Mouse (Mus musculus): ENCODE measurements around the gene Aldh1a1. TPM values are rescaled to one million over a fixed set of nuclear protein-coding genes. Genes with fewer than 3 reads are reported as not detected.
"Not testable (repeated sequence)": the region's sequence is repeated elsewhere in the genome, so short reads cannot be mapped to it uniquely, and the experiment has no call there.

The Aldh1a1 gene
- total RNA-seq (2015; ENCODE audit: low replicate concordance) (46.7 and 53.5 TPM in 2 replicates), total RNA-seq (2017; ENCODE audit: low replicate concordance) (139 and 168 TPM in 2 replicates)

DNA sequence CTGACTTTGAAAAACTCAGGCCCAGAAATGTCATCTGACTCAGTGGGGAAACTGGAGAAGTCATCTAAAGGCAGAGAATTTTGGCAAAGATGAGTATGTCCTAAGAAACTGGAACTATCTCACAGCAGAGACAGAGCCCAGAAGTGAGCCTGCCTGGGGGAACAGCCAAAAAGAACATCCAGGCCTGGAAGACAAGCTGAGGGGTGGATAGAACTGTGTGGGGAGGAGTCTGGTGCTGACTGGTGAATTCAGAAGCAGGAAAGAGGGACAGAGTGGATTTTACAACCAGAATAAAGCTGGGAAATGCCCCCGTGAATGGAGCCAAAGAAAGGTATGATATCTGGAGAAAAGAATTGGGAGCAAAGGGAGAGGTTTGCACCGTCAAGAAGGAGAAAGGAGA is at the start of gene Aldh1a1:
Gene Aldh1a1, plus strand, starts transcription at position 225 of the 400 bp plus-strand sequence.
- ATAC-seq (replicated peaks; ENCODE audit: low FRiP score, poor library complexity, severe bottlenecking): no peak

DNA sequence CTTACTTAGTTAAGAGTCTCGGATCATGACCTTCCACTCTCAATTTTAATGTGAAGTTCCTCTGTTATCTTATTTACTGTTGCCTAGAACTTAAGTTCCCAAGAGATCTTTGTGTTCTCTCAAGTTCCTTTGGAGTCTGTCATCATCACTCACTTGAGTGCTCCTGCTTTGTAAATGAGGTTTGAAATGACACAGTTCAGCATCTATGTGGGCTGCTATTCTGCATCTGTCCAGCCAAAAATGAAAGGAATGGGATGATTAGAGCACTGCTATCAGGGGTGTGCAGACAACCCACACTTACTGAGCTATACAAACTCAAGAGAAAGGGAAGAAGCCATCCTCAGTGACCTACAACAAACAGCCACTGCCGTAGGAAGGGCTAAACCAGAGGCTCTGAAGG is 44.7 kb upstream of the Aldh1a1 start:
- ATAC-seq (replicated peaks; ENCODE audit: low FRiP score, poor library complexity, severe bottlenecking): no peak

- no peak for ATAC-seq (replicated peaks; ENCODE audit: low FRiP score, poor library complexity, severe bottlenecking)
These were observed 43.0 kb upstream of the Aldh1a1 start for GRCm38 (mm10) chr19:20449546-20449945.

DNA sequence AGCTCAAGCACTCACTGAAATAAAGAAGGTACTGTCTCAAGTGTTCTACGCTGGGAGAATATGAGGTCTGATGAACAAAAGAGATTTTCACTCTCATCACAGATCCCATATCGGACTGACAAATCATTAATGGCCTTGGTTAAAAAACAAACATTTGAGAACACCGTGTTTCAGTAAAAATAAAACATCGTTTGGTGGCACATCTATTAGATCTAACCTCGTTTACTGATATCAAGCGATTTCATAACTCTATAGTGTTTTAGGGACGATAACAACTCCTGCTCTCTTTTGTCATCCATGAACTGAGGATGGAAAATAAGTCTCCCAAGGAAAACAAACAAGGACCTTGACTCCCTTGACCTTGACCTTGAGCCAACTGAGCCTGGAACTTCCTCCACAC is 41.5 kb upstream of the Aldh1a1 start:
- ATAC-seq (replicated peaks; ENCODE audit: low FRiP score, poor library complexity, severe bottlenecking): no peak

- ATAC-seq (replicated peaks; ENCODE audit: low FRiP score, poor library complexity, severe bottlenecking): no peak
These were observed 8.0 kb upstream of the Aldh1a1 start for GRCm38 (mm10) chr19:20484497-20484896.

DNA sequence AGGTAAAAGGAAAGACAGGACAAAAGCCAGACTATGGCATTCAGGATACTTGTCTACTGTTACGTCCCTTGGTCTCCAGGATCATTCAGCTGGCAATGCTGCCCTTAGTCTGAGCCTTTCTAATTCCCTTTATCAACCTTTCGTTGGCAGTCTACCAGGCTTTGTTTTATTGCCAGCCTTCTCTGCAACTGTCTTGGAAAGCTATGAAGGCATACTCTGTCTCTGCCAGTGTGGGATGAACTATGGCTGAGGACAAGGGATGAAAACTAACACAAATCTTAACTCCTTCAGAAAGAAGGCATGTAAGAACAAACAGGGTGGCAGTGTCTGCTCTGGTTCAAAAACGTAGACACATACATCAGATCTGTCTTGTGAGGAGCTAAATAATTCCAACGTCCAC is 565 bp upstream of the Aldh1a1 start:
- ATAC-seq (replicated peaks; ENCODE audit: low FRiP score, poor library complexity, severe bottlenecking): no peak

GRCm38 (mm10) chr19:20496476-20496875 is 4.0 kb downstream of the Aldh1a1 start:
- no peak for ATAC-seq (replicated peaks; ENCODE audit: low FRiP score, poor library complexity, severe bottlenecking)

- ATAC-seq (replicated peaks; ENCODE audit: low FRiP score, poor library complexity, severe bottlenecking): no peak
These were observed 12.8 kb downstream of the Aldh1a1 start for GRCm38 (mm10) chr19:20505359-20505758.

GRCm38 (mm10) chr19:20506936-20507615 is 14.6 kb downstream of the Aldh1a1 start:
- no peak for ATAC-seq (replicated peaks; ENCODE audit: low FRiP score, poor library complexity, severe bottlenecking)

GRCm38 (mm10) chr19:20508609-20509008 is 16.1 kb downstream of the Aldh1a1 start:
- ATAC-seq (replicated peaks; ENCODE audit: low FRiP score, poor library complexity, severe bottlenecking): no peak

- no peak for ATAC-seq (replicated peaks; ENCODE audit: low FRiP score, poor library complexity, severe bottlenecking)
These were observed 19.5 kb downstream of the Aldh1a1 start for GRCm38 (mm10) chr19:20511971-20512370.

- ATAC-seq (replicated peaks; ENCODE audit: low FRiP score, poor library complexity, severe bottlenecking): no peak
These were observed 20.7 kb downstream of the Aldh1a1 start for GRCm38 (mm10) chr19:20513181-20513580.

DNA sequence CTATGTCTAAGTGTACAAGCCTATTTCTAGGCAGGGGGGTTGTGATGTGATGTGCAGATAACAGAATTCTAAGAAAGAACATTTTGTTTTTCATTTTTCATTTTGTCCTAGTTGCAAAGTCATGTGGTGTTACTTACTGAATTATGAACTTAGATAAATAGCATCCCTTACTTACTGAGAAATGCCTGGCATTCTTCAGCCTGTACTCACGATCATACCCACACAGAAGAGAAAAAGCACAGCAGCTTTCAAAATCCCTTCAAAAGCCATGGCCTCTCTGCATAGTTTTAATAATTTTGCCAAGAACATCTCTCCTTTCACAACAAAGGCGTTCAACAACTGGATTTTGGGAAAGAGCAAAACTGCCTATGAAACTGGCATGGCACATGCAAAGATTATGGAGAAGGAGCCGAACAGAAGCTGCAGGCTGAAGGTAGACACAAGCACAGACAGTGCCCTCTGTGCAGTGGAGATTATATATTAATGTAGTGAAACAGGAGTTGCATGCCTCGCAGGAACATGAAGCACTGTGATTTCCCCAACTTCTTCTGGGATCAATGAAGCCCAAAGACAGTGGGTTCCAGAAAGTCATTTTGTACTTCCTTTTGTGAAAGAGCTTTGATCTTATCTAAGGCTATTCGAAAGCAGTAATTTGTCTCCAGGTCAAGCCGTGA is 21.3 kb downstream of the Aldh1a1 start:
- no peak for ATAC-seq (replicated peaks; ENCODE audit: low FRiP score, poor library complexity, severe bottlenecking)

GRCm38 (mm10) chr19:20516481-20516880 is 24.0 kb downstream of the Aldh1a1 start:
- no peak for ATAC-seq (replicated peaks; ENCODE audit: low FRiP score, poor library complexity, severe bottlenecking)

DNA sequence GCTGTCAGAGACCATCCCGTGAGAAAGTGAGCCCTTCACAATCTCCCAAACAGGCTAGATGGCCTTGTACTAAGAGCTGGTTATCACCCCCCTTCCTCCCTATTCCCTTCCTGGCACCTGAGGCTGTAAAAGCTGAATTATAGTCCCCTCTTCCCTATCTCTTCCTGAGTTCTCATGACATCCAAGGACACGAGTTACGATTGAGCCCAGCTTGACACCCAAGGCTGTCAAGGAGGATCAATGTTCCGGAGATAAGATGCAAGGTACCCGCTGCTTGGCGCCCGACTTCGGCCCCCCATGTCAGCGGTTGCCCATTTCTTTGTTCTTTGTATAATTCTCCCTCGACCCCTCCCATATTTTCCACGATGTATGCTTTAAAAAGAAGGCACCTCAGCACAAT is 36.6 kb downstream of the Aldh1a1 start:
- ATAC-seq (replicated peaks; ENCODE audit: low FRiP score, poor library complexity, severe bottlenecking): not testable (repeated sequence)

DNA sequence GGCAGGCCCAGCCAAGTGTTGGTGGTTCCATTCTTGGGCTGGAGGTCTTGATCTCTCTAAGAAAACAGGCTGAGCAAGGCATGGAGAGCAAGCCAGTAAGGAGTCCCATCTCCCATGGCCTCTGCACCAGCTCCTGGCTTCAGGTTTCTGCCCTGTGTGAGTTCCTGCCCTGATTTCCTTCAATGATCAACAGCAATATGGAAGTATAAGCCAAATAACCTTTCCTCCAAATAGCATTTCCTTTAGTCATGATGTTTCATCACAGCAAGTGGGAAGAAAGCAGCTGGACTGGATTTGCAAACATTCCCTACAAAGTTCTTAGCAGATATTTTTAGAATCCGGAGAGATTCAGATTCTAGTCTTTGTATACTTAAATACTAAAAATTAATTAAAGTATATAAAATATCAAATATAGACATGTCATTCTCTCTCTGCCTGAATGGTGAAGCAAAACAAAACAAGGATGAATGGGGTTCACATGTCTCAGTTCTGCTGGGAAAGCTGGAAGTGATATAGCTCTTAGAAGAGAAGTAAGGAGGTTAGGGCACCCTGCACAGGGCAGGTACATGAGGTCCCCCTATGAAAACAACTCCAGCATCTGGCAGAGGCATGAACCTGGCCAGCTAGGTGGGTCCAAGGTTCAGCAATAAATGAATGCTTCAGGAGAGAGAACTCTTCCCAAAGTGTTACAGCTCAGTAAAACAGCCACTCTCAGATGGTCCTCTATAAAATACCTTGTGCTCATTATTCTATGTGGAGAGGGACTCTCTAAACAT is 37.6 kb downstream of the Aldh1a1 start:
- no peak for ATAC-seq (replicated peaks; ENCODE audit: low FRiP score, poor library complexity, severe bottlenecking)

DNA sequence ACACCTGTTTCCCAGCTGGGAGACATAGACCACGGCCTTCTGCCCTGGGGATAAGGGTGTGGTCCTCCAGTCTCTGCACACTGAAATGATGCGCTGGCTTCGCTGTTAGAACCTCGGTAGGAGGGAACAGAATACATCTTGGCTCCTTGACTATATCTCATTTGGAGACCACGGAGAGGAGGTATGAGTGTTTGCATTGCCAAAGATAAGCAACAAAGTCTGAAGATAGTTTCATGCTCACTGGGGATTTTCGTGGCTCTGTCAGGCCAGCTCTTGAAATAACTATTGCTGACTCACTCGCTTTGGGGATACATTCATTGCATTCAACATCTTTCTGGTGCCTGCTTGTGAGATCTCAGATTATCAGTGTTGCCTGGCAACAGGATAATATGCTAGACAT is 44.0 kb downstream of the Aldh1a1 start:
- no peak for ATAC-seq (replicated peaks; ENCODE audit: low FRiP score, poor library complexity, severe bottlenecking)

DNA sequence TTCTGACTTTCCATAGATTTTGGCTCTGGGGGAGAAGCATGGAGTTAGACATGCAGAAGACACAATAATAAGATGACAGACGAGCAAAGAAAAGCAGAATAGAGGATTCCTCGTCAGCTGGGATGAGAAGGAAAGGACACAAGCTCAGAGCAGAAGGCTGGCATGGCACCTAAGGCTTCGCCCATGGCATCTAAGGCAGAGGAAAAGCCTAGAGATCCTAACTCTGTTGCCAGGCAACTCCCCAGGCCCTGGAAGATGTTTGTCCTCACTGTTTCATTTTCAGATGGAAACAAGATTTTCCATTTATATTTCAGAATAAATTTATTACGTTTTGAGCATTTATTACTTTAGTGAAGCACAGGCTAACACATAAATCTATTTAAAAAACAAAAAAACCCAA is 48.5 kb downstream of the Aldh1a1 start:
- no peak for ATAC-seq (replicated peaks; ENCODE audit: low FRiP score, poor library complexity, severe bottlenecking)

DNA sequence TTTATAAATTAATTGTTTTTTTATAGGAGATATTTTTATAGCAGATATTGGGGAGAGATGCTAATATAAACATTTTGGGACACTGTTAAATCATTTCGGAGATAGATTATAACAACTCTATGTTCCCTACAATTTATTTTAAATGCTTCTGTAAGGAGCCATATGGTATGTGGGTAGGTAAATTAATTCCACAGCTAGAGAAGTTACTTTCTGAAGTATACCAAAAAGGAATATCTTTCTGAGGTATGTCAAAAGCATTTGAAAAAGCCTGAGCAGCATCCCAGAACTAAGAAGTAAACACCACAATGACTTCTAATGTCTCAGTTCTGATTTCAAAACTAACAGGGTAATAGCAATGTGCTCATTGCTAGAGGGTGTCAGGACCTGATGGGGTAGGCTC is 49.4 kb downstream of the Aldh1a1 start:
- ATAC-seq (replicated peaks; ENCODE audit: low FRiP score, poor library complexity, severe bottlenecking): no peak

DNA sequence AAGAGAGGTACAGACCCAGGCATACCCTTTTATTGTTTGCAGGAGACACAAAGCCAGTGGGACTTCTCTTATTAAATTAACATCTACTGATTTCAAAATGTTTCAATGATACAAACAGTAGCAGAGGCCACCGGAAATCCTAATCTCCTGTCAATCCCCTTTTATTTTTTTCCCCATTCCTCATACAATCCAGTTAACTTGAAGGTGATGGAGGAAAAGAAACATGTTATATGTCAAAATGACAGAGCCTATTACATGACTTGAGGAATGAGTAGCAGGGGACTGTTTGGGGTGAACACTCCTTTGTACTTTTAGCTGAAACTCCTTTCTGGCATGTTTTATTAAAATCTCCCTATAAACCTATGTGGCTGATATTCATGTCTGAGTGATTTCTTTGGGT is 51.3 kb downstream of the Aldh1a1 start:
- ATAC-seq (replicated peaks; ENCODE audit: low FRiP score, poor library complexity, severe bottlenecking): no peak

DNA sequence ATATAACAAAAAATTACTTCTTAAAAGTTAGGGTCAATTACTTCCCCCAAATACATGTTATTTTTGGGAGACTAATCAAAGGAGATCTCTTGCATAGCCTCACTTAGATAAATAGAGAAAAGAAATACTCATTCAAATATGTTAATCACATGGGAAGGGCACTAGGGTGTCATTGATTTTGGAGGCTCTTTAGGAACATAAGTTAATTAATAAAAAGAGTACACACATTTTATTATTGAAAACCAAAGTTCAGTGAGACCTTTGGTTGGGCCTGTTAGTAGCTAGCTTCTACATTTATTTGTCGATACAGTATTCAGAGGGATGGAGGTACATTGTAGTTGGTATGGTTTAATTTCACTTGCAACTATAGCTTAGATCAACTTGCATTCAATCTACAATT is 52.4 kb downstream of the Aldh1a1 start:
- ATAC-seq (replicated peaks; ENCODE audit: low FRiP score, poor library complexity, severe bottlenecking): no peak
